Mouse (Mus musculus): ENCODE results near the gene Slc4a2. TPM values are rescaled to one million over a fixed set of nuclear protein-coding genes. Genes with fewer than 3 reads are reported as not detected.

Gene Slc4a2
- polyA plus RNA-seq, 1 experiment from 2014 or later, result 46.5 TPM

- peak overlapping the region; percentile 49 for H3K4me3 ChIP-seq (replicated peaks; ENCODE audit: low read length)
- H3K4me2 ChIP-seq (ENCODE audit: low read depth, low read length), result peak overlapping the region; percentile 61
- H3K9ac ChIP-seq (ENCODE audit: low read length), result peak overlapping the region; percentile 61
- no peaks in the 10 kb centered on the region for H3K9me3 ChIP-seq (replicated peaks; ENCODE audit: control insufficient read depth, low read length)
- 1% methylated on average over 34 of the region's 34 CpGs for WGBS
- ATAC-seq (ENCODE audit: insufficient read depth, low FRiP score), result peak; percentile 90
- H3K27ac ChIP-seq (ENCODE audit: low read length), result peak overlapping the region; percentile 2
- no peaks in the 10 kb centered on the region for H3K36me3 ChIP-seq (ENCODE audit: control insufficient read depth, insufficient read depth, low read length)
- peaks cover 26% of the 10 kb centered on the region for H3K4me1 ChIP-seq (ENCODE audit: control insufficient read depth, insufficient read depth, low read length)
- peaks cover 22% of the 10 kb centered on the region for H3K27me3 ChIP-seq (ENCODE audit: control insufficient read depth, insufficient read depth, low read length)
Observed at GRCm38 (mm10) chr5:24383026-24383859, 40.4 kb upstream of the Slc4a2 start.

GRCm38 (mm10) chr5:24384407-24384806, 39.2 kb upstream of the Slc4a2 start:
- H3K4me1 ChIP-seq (ENCODE audit: control insufficient read depth, insufficient read depth, low read length), result peaks cover 26% of the 10 kb centered on the region
- no peak overlapping the region for H3K9ac ChIP-seq (ENCODE audit: low read length)
- no peak overlapping the region for H3K27ac ChIP-seq (ENCODE audit: low read length)
- 63% methylated on average over 6 of the region's 6 CpGs for WGBS
- no peak overlapping the region for H3K4me2 ChIP-seq (ENCODE audit: low read depth, low read length)
- H3K4me3 ChIP-seq (replicated peaks; ENCODE audit: low read length), result no peak overlapping the region
- H3K36me3 ChIP-seq (ENCODE audit: control insufficient read depth, insufficient read depth, low read length), result no peaks in the 10 kb centered on the region
- ATAC-seq (ENCODE audit: insufficient read depth, low FRiP score), result no peak
- no peaks in the 10 kb centered on the region for H3K9me3 ChIP-seq (replicated peaks; ENCODE audit: control insufficient read depth, low read length)
- H3K27me3 ChIP-seq (ENCODE audit: control insufficient read depth, insufficient read depth, low read length), result peaks cover 20% of the 10 kb centered on the region

DNA sequence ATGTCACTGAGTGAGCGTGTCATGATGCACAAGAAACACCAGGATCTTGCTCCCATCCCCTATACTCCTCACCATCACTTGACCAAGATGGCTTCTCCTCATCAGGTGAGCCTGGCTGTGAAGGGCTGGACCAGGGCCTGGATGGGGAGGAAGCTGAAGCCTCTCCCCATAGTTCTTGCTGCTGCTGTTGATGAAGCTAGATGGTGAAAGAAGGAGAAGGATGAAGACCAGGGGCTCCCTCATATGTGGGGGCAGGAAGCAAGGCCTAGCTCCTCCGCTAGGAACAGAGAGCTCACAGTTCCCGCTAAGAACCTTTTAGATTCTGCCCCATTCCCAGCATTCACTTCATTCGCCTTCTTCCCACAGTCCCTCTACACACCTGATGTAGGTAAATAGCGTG, 38.3 kb upstream of the Slc4a2 start:
- H3K27me3 ChIP-seq (ENCODE audit: control insufficient read depth, insufficient read depth, low read length), result peaks cover 18% of the 10 kb centered on the region; the same call in 1 of the 2 replicates
- no peak overlapping the region for H3K9ac ChIP-seq (ENCODE audit: low read length)
- H3K36me3 ChIP-seq (ENCODE audit: control insufficient read depth, insufficient read depth, low read length), result no peaks in the 10 kb centered on the region
- no peak for ATAC-seq (ENCODE audit: insufficient read depth, low FRiP score)
- 95% methylated on average over 5 of the region's 5 CpGs for WGBS
- no peak overlapping the region for H3K27ac ChIP-seq (ENCODE audit: low read length)
- peaks cover 26% of the 10 kb centered on the region for H3K4me1 ChIP-seq (ENCODE audit: control insufficient read depth, insufficient read depth, low read length)
- no peak overlapping the region for H3K4me2 ChIP-seq (ENCODE audit: low read depth, low read length)
- no peak overlapping the region for H3K4me3 ChIP-seq (replicated peaks; ENCODE audit: low read length)
- H3K9me3 ChIP-seq (replicated peaks; ENCODE audit: control insufficient read depth, low read length), result no peaks in the 10 kb centered on the region

DNA sequence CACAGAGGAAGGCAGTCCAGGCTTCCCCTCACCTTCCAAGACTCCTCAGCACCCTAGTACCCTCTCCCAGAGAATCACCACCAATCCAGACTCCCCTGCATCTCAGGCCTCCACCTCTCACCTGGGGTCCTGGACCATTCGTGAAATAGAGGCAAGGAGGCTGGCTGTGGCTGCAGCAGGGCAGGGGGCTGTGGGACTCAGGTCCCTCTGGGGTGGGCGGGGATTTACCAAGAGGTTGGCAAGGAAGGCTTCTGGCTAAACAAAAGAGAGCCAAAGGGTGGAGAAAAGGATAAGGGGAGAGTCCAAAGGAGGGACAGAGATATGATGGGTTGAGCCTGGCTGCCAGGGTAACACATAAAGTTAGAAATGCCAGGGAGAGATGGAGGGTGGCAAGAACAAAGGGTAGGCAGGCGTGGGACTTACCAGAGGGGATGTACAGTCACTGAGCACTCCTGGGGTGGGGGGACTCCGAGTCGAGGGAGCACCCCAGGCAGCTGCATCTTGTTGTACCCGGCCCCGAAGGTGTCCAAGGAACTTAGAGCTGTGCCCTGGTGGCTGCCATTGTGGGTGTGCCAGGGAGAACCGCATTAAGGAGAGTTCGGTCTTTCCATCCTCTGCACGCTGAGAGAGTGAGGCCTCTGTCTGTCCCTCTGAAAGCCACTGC, 37.6 kb upstream of the Slc4a2 start:
- no peaks in the 10 kb centered on the region for H3K36me3 ChIP-seq (ENCODE audit: control insufficient read depth, insufficient read depth, low read length)
- no peak overlapping the region for H3K9ac ChIP-seq (ENCODE audit: low read length)
- no peak overlapping the region for H3K4me3 ChIP-seq (replicated peaks; ENCODE audit: low read length)
- peaks cover 18% of the 10 kb centered on the region; the same call in 1 of the 2 replicates for H3K27me3 ChIP-seq (ENCODE audit: control insufficient read depth, insufficient read depth, low read length)
- no peak for ATAC-seq (ENCODE audit: insufficient read depth, low FRiP score)
- H3K27ac ChIP-seq (ENCODE audit: low read length), result no peak overlapping the region
- 87% methylated on average over 10 of the region's 10 CpGs for WGBS
- H3K4me1 ChIP-seq (ENCODE audit: control insufficient read depth, insufficient read depth, low read length), result peaks cover 26% of the 10 kb centered on the region
- no peak overlapping the region for H3K4me2 ChIP-seq (ENCODE audit: low read depth, low read length)
- no peaks in the 10 kb centered on the region for H3K9me3 ChIP-seq (replicated peaks; ENCODE audit: control insufficient read depth, low read length)

- H3K4me2 ChIP-seq (ENCODE audit: low read depth, low read length), result peak overlapping the region; percentile 98
- H3K36me3 ChIP-seq (ENCODE audit: control insufficient read depth, insufficient read depth, low read length), result no peaks in the 10 kb centered on the region
- no peaks in the 10 kb centered on the region for H3K9me3 ChIP-seq (replicated peaks; ENCODE audit: control insufficient read depth, low read length)
- ATAC-seq (ENCODE audit: insufficient read depth, low FRiP score), result peak; percentile 44
- under 1% methylated on average over 72 of the region's 73 CpGs for WGBS
- peak overlapping the region; percentile 54 for H3K4me3 ChIP-seq (replicated peaks; ENCODE audit: low read length)
- H3K27ac ChIP-seq (ENCODE audit: low read length), result peak overlapping the region; percentile 36
- H3K27me3 ChIP-seq (ENCODE audit: control insufficient read depth, insufficient read depth, low read length), result peaks cover 18% of the 10 kb centered on the region; the same call in 1 of the 2 replicates
- peaks cover 26% of the 10 kb centered on the region for H3K4me1 ChIP-seq (ENCODE audit: control insufficient read depth, insufficient read depth, low read length)
- peak overlapping the region; percentile 72 for H3K9ac ChIP-seq (ENCODE audit: low read length)
Observed at GRCm38 (mm10) chr5:24387264-24388241, 36.1 kb upstream of the Slc4a2 start.

GRCm38 (mm10) chr5:24388246-24388915, 35.3 kb upstream of the Slc4a2 start:
- no peaks in the 10 kb centered on the region for H3K9me3 ChIP-seq (replicated peaks; ENCODE audit: control insufficient read depth, low read length)
- ATAC-seq (ENCODE audit: insufficient read depth, low FRiP score), result no peak
- peaks cover 18% of the 10 kb centered on the region; the same call in 1 of the 2 replicates for H3K27me3 ChIP-seq (ENCODE audit: control insufficient read depth, insufficient read depth, low read length)
- H3K36me3 ChIP-seq (ENCODE audit: control insufficient read depth, insufficient read depth, low read length), result no peaks in the 10 kb centered on the region
- peak overlapping the region; percentile 36 for H3K27ac ChIP-seq (ENCODE audit: low read length)
- peaks cover 26% of the 10 kb centered on the region for H3K4me1 ChIP-seq (ENCODE audit: control insufficient read depth, insufficient read depth, low read length)
- 24% methylated on average over 26 of the region's 26 CpGs for WGBS
- H3K9ac ChIP-seq (ENCODE audit: low read length), result peak overlapping the region; percentile 72
- peak overlapping the region; percentile 54 for H3K4me3 ChIP-seq (replicated peaks; ENCODE audit: low read length)
- peak overlapping the region; percentile 98 for H3K4me2 ChIP-seq (ENCODE audit: low read depth, low read length)

- WGBS, result 63% methylated on average over 6 of the region's 7 CpGs
- no peaks in the 10 kb centered on the region for H3K9me3 ChIP-seq (replicated peaks; ENCODE audit: control insufficient read depth, low read length)
- no peak overlapping the region for H3K4me3 ChIP-seq (replicated peaks; ENCODE audit: low read length)
- H3K27ac ChIP-seq (ENCODE audit: low read length), result no peak overlapping the region
- peaks cover 27% of the 10 kb centered on the region for H3K4me1 ChIP-seq (ENCODE audit: control insufficient read depth, insufficient read depth, low read length)
- peaks cover 18% of the 10 kb centered on the region; the same call in 1 of the 2 replicates for H3K27me3 ChIP-seq (ENCODE audit: control insufficient read depth, insufficient read depth, low read length)
- H3K4me2 ChIP-seq (ENCODE audit: low read depth, low read length), result no peak overlapping the region
- no peaks in the 10 kb centered on the region for H3K36me3 ChIP-seq (ENCODE audit: control insufficient read depth, insufficient read depth, low read length)
- ATAC-seq (ENCODE audit: insufficient read depth, low FRiP score), result no peak
- H3K9ac ChIP-seq (ENCODE audit: low read length), result no peak overlapping the region
Observed at GRCm38 (mm10) chr5:24389011-24389657, 34.5 kb upstream of the Slc4a2 start.

DNA sequence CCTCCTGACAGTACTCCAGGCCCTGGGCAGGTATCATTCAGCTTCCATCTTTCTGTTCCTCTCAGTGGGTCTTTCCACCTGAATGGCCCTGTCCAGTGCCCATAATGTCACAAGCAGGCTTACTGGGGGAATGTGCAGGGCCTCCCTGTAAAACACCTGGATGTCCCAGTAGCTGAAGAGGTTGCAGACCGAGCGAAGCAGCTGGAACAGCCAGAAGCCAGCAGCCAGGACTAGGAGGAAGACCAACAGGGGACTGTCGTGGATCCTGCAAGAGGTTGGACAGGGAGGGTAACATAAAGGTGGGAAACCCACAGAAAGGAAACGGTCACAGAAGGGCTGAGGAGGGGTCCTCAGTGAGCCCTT, 34.0 kb upstream of the Slc4a2 start:
- no peak overlapping the region for H3K9ac ChIP-seq (ENCODE audit: low read length)
- no peak for ATAC-seq (ENCODE audit: insufficient read depth, low FRiP score)
- WGBS, result 77% methylated on average over 4 of the region's 4 CpGs
- H3K27ac ChIP-seq (ENCODE audit: low read length), result no peak overlapping the region
- no peak overlapping the region for H3K4me3 ChIP-seq (replicated peaks; ENCODE audit: low read length)
- no peaks in the 10 kb centered on the region for H3K36me3 ChIP-seq (ENCODE audit: control insufficient read depth, insufficient read depth, low read length)
- peaks cover 25% of the 10 kb centered on the region for H3K4me1 ChIP-seq (ENCODE audit: control insufficient read depth, insufficient read depth, low read length)
- H3K27me3 ChIP-seq (ENCODE audit: control insufficient read depth, insufficient read depth, low read length), result peaks cover 18% of the 10 kb centered on the region; the same call in 1 of the 2 replicates
- no peaks in the 10 kb centered on the region for H3K9me3 ChIP-seq (replicated peaks; ENCODE audit: control insufficient read depth, low read length)
- H3K4me2 ChIP-seq (ENCODE audit: low read depth, low read length), result no peak overlapping the region

All from stomach, embryonic 16.5 days (tissue).